Mouse (Mus musculus): ENCODE results near the gene Usp5. TPM values are rescaled to one million over a fixed set of nuclear protein-coding genes. Genes with fewer than 3 reads are reported as not detected.
"Not testable (repeated sequence)": the region's sequence is repeated elsewhere in the genome, so short reads cannot be mapped to it uniquely, and the experiment has no call there.

The Usp5 gene
- total RNA-seq, 2 experiments from 2014 or later, result 191 to 199 TPM

DNA sequence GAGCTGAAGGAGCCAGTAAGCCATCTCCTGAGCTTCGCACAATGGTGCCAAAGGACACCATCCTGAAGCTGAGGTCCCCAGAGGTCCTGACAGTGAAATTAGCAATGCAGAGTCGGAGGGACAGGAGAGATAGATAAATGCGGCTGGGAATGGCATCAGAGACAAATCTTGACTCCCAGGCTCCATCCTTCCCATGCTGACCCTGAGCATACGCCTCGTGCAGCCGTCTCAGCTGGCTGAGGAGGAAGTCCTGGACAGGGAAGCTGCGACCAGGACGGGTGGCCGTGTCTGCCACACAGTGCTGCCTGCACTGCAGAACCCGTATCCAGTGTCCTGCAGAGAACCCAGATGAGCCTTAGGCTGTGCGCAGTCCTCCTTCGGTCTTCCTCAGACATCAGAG lies 25.4 kb upstream of the Usp5 start:
- DNase-seq (ENCODE audit: low spot score in 2 of 2), result no peak
- intact Hi-C loops (cut with DNase I), result loop anchor here (10.0 kb wide), 1 partner anchor 230 kb away; no protein-coding TSS in a partner anchor

GRCm38 (mm10) chr6:124850535-124850934 lies 21.3 kb upstream of the Usp5 start:
- intact Hi-C loops (cut with DNase I), result loop anchor here (10.0 kb wide), 1 partner anchor 234 kb away; no protein-coding TSS in a partner anchor
- DNase-seq (ENCODE audit: low spot score in 2 of 2), result no peak

DNA sequence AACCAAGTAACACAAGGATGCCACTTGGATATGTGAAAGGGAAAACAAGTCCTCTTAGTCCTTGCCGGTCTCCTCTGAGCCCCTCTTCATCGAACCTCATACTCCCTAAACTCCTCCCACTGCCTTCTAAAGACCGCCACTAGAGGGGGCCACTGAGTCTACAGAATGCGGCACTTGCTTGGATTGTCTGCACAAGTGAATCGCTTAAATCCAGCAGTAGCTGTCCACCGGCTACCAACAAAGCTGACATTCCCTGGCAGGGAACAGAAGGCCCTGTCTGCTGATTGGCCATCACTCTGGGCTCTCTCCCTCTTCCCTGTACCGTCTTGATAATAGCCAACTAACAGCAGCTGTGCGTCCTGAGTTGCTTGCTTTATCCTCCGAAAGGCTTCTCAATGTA lies 18.0 kb upstream of the Usp5 start:
- peak; percentile 87 to 89 for DNase-seq (ENCODE audit: low spot score in 2 of 2)
- intact Hi-C loops (cut with DNase I), result no loop called here

DNA sequence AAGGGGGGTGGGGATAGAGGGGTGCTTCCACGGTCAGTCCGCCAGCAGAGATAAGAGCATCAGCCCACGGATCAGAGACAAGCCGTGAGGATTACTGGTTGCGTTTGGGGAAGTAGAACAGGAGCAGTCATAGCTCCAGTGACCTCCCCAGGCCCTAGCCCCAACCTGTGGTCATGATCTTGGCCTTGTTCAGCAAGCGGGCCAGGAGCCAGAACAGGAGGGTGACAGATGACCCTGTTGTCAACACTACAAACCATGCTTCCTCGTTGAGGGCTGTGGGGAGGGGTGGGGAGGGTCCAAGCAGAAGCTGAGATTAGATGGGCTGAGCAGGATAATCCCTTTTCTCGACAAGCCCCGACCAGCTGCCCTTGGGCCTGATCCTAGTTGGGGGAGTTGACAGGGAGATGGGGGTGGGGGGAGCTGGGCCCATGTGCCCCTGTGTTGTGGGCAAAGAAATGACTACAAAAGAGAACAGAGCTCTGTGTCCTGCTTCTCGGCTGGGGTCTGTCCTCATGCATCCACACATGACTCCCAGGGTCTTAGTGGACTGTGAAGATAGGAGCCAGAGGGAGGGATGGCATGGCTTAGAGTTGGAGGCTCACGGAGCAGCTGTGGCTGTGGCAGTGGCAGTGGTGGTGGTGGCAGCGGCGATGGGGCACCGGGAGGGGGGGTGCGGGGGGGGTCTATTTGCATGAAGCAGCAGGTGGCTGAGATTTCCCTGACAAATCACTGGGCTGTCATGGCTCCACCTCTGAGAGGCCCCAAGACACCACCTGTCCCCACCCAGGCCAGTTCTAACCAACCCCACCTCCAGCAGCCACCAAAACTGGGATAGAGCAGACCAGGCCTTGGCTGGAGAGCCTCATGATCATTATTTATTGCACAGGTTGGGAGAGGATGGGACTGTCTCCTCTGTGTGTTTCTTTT lies 11.2 kb upstream of the Usp5 start, which contains the start of gene Gnb3:
Gene Gnb3, minus strand, starts transcription at position 35 of the 927 bp plus-strand sequence.
- DNase-seq (ENCODE audit: low spot score in 2 of 2), result no peak
- intact Hi-C loops (cut with DNase I), result no loop called here

GRCm38 (mm10) chr6:124839805-124840204 lies 10.5 kb upstream of the Usp5 start:
- intact Hi-C loops (cut with DNase I), result no loop called here
- no peak for DNase-seq (ENCODE audit: low spot score in 2 of 2)

GRCm38 (mm10) chr6:124836411-124836810 lies 7.1 kb upstream of the Usp5 start:
- no peak for DNase-seq (ENCODE audit: low spot score in 2 of 2)
- intact Hi-C loops (cut with DNase I), result no loop called here

- DNase-seq (ENCODE audit: low spot score in 2 of 2), result no peak
- intact Hi-C loops (cut with DNase I), result no loop called here
Observed at GRCm38 (mm10) chr6:124835531-124835930, 6.2 kb upstream of the Usp5 start.

DNA sequence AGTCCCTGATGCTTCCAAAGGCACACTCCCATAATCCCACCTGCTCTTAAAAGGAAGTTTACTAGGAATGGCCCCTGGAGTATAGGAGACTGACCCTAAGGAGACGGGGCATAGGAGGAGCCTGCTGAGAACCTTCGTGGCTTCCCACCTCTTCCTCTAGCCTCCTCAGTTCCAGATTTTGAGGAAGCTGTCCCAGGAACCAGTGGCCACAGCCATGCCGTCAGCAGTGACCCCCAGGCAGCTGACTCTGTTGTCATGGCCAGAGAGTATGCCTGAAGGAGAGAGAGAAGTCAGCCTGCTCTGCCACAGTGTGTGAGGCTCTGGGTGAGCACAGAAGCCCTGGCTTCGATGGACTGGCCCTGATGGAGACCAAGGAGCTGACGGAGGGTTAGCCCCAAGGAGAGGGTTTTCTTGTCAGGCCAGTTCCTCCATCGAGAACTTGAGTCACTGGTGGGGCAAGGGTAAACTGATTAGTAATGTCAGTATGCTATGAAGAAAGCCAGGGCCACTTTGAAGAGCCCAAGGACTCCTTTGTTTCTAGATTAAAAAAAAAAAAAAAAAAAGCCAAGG lies 5.3 kb upstream of the Usp5 start:
- intact Hi-C loops (cut with DNase I), result no loop called here
- no peak for DNase-seq (ENCODE audit: low spot score in 2 of 2)

DNA sequence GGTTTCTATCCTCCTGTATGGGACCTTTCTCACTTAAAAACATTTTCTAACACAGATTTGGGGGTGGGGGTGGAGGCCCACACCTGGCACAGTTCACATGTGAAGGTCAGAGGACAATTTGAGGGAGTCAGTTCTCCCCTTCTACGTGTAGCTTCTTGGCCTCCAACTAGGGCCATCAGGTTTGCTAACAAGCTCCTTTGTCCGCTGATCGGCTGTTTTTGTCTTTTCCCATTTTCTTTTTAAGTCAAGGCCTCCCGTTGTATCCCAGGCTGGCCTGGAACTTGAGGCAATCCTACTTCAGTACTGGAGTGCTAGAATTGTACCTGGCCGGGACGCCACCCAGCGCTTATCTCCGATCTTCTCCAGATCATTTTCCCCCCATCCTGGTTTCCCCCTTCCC lies 2.4 kb upstream of the Usp5 start:
- no peak for DNase-seq (ENCODE audit: low spot score in 2 of 2)
- intact Hi-C loops (cut with DNase I), result no loop called here

GRCm38 (mm10) chr6:124831199-124831598 lies 1.9 kb upstream of the Usp5 start:
- DNase-seq (ENCODE audit: low spot score in 2 of 2); intact Hi-C loops (cut with DNase I): not testable (repeated sequence)

GRCm38 (mm10) chr6:124829799-124830700 lies 766 bp upstream of the Usp5 start:
- intact Hi-C loops (cut with DNase I), result no loop called here
- DNase-seq (ENCODE audit: low spot score in 2 of 2), result peak; percentile 90 to 92

GRCm38 (mm10) chr6:124828101-124828592 lies 1.1 kb downstream of the Usp5 start:
- no peak for DNase-seq (ENCODE audit: low spot score in 2 of 2)
- intact Hi-C loops (cut with DNase I), result no loop called here

- intact Hi-C loops (cut with DNase I), result no loop called here
- no peak for DNase-seq (ENCODE audit: low spot score in 2 of 2)
Observed at GRCm38 (mm10) chr6:124822049-124822448, 7.2 kb downstream of the Usp5 start.

GRCm38 (mm10) chr6:124820891-124821290 lies 8.4 kb downstream of the Usp5 start:
- intact Hi-C loops (cut with DNase I), result no loop called here
- DNase-seq (ENCODE audit: low spot score in 2 of 2), result no peak

GRCm38 (mm10) chr6:124817971-124818370 lies 11.3 kb downstream of the Usp5 start:
- peak in 1 of 2 experiments; percentile 38 for DNase-seq (ENCODE audit: low spot score in 2 of 2)
- intact Hi-C loops (cut with DNase I), result no loop called here

DNA sequence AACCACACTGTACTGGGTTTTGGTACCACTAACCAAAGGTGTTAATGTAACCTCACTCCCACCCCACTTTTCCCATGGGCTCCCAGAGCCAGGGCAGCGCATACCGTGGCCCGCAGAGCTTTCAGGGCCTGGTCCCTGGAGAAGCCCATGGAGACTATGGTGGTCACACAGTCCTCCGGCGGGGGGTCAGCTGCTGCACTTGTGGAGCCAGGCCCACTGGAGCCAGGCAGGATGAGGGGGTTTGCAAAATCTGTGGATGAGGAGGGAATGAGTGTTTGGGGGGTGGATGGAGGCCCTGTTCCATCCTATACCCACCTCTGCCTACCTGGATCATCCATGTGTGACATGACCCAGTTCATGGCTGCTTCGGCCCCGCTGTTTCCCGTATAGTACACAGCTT lies 11.7 kb downstream of the Usp5 start:
- no peak for DNase-seq (ENCODE audit: low spot score in 2 of 2)
- intact Hi-C loops (cut with DNase I), result no loop called here

- intact Hi-C loops (cut with DNase I), result no loop called here
- no peak for DNase-seq (ENCODE audit: low spot score in 2 of 2)
Observed at GRCm38 (mm10) chr6:124817125-124817524, 12.2 kb downstream of the Usp5 start.

- intact Hi-C loops (cut with DNase I), result no loop called here
- no peak for DNase-seq (ENCODE audit: low spot score in 2 of 2)
Observed at GRCm38 (mm10) chr6:124816611-124817010, 12.7 kb downstream of the Usp5 start.

DNA sequence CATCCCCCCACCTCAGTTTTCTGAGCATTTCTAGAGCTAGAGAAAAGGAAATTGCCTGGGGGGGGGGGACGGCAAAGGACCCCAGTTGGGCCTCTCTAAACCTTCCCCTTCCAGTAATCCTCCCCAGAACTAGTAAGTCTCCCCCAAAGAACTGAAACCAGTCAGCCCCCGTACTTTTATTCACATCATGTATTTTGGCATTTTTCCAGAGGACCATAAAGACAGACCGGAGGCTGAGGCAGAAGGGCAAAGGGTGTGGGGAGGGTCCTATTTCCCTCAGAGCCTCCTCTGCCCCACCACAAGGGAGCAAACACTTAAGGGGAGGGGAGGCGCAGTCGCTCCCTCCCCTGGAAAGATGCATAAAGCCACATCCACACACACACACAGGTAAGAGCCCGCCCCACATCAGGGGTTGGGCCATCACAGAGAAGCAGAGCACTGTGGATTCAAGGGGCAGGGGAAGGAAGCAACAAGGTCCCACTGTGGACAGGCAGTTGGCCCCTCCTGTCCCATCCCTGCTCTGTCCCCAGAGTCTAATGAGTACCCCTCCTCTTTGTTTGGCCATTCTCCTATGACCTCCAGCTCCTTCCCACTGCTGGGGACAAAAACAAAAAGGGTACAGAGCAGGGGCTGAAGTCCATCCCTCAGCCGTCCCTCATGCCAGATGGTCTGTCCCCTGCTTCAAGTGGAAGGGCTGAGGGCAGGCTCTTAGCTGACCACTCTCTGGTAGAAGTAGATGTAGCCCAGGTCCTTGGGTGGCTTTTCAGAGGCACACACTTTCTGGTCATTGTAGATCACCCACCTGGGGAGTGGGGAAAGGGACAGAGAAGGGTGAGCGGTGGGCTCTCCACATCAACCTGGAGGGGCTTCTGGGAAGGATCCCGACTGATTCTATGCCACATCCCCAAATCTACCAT lies 14.2 kb downstream of the Usp5 start:
- intact Hi-C loops (cut with DNase I), result no loop called here
- DNase-seq (ENCODE audit: low spot score in 2 of 2), result no peak

Measured in left cerebral cortex, postnatal 36 days (tissue).